1 mouse cellular context compared by ENCODE assay signal in genomic region chr15:78914091-78914822, GRCm38 (mm10).
A peak's percentile ranks its signal among the peaks of the same experiment; 100 is the strongest.
TF ChIP-seq lines count a peak whose summit lies in the region.

No protein-coding gene starts in this region.

TF ChIP-seq in MEL, 35 proteins besides CTCF, POLR2A, EP300 and RAD21 (continued from another document):
- TF ChIP-seq NRF1 (IDR thresholded peaks at IDR 0.05; ENCODE audit: insufficient read depth, low read depth, low read length, poor library complexity, severe bottlenecking) = peak; percentile 67
